Mouse (Mus musculus) urinary bladder, postnatal 14 days (tissue): ENCODE results near the gene Bfar.
"Not testable (repeated sequence)": the region's sequence is repeated elsewhere in the genome, so short reads cannot be mapped to it uniquely, and the experiment has no call there.

Source experiments
- DNase-seq: peaks from one replicate; pipeline ENCODE4 v3.0.0; 2021; ENCODE audit warnings: low spot score

Gene Bfar

GRCm38 (mm10) chr16:13722937-13723336, 51.3 kb downstream of the Bfar start:
- DNase-seq, result no peak

GRCm38 (mm10) chr16:13727811-13728335, 56.2 kb downstream of the Bfar start:
- DNase-seq, result no peak

DNA sequence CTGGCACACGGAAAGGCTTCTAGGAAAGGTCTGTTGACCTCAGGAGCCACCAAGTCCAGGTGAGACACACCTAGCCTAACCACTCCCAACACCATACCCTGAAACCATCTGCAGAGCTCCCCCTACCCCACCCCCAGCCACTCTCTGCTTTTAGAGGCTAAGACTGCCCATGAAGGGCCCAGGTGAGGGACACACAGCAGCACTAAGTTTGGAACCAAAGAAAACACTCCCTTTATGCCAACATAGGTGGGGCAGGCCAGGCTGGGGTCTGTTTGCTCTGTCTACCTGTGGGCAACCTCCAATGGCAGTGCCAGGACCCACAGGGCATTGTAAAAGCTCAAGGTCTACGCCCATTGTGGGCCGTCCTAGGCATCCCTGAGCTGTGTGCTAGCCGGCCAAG, 57.8 kb downstream of the Bfar start:
- no peak for DNase-seq

- DNase-seq, result no peak
Measured at GRCm38 (mm10) chr16:13730285-13731255, 58.9 kb downstream of the Bfar start, which contains the start of gene Pla2g10. Pla2g10 (minus strand) TSS chr16:13730983.

DNA sequence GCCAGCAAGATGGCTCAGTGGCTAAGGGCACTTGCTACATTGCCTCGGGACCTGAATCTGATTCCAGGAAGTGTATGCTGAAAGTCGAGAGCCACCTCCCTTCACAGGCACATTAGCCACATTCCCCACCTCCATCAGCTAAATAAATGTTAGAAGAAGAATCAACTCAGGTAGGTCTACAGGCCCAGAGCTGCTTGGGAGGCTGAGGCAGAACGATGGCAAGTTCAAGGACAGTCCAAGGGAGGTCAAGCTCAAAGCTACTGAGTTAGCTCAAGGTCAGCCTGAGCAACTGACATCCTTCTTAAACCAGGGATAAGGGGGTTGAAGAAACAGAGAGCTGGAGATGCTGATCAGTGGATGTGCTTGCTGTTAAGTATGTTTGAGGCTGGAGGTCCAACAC, 61.1 kb downstream of the Bfar start:
- no peak for DNase-seq

GRCm38 (mm10) chr16:13733518-13734137, 62.0 kb downstream of the Bfar start:
- DNase-seq, result peak; percentile 83

- DNase-seq, result no peak
Measured at GRCm38 (mm10) chr16:13735977-13736376, 64.3 kb downstream of the Bfar start.

DNA sequence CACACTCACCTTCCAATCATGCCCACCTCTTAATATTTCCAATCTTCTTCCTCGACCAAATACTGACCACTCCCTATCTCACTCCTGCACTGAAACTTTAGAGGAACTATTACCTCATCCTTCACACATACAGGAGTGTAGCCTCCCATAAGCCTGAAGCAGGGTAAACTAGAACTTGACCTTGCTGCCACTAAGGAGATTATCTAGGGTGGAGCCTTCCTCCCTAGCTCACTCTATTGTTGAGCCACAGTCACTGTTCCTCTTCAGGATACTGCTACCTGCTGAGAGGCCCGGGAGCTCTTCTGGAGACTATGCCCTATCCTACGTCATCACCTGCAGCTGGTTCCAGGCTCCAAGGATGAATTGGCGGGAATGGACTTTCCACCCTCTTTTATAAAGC, 67.4 kb downstream of the Bfar start:
- DNase-seq, result not testable (repeated sequence)

DNA sequence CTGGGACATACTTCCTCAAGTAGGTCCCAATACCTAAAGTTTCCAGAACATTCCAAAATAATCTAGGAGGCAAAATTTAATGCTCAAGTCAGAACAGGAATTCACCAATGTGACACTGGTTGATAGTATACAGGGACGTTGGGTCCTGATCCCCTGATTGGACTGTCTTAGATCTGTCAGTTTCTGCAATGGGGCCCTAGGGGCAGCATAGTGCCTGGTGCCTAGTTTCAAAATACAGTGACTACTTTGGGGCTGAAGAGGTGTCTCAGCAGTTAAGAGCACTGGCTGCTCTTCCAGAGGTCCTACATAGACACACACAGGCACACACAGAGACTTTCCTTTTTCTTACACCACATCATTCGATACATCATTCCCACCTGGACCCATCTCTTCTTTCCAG, 69.2 kb downstream of the Bfar start:
- no peak for DNase-seq

- DNase-seq, result no peak
Measured at GRCm38 (mm10) chr16:13747708-13748107, 76.0 kb downstream of the Bfar start.

GRCm38 (mm10) chr16:13748124-13748523, 76.5 kb downstream of the Bfar start:
- no peak for DNase-seq

- not testable (repeated sequence) for DNase-seq
Measured at GRCm38 (mm10) chr16:13748813-13749212, 77.2 kb downstream of the Bfar start.

GRCm38 (mm10) chr16:13749306-13749705, 77.6 kb downstream of the Bfar start:
- DNase-seq, result no peak

- DNase-seq, result no peak
Measured at GRCm38 (mm10) chr16:13749981-13750380, 78.3 kb downstream of the Bfar start.

DNA sequence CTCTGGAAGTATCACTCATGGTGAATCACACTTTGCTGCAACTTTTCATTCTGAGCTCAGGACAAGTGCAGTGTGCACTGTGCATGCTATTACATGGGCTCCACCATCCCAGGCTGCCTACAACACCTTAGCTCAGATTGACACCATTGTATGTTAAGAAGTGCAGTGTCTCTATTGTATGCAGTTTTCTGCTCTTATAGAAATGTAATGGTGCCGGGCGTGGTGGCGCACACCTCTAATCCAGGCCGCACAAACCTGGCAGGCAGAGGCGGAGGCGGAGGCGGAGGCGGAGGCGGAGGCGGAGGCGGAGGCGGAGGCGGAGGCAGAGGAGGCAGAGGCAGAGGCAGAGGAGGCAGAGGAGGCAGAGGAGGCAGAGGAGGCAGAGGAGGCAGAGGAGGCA, 79.0 kb downstream of the Bfar start:
- no peak for DNase-seq
